Mouse (Mus musculus) mesoderm, embryonic 11.5 days (tissue): ENCODE results near the gene Sync.
A peak's percentile ranks its signal among the peaks of the same experiment; 100 is the strongest.

Experiments used
- DNase-seq: peaks from one replicate; pipeline ENCODE4 v3.0.0-alpha.2; 2012; ENCODE audit warnings: low read depth, low spot score

The Sync gene

GRCm38 (mm10) chr4:129304306-129304705 lies 16.9 kb downstream of the Sync start:
- no peak for DNase-seq

- no peak for DNase-seq
Observed at GRCm38 (mm10) chr4:129307936-129308335, 20.5 kb downstream of the Sync start.

- DNase-seq = no peak
Observed at GRCm38 (mm10) chr4:129313886-129314285, 26.5 kb downstream of the Sync start.

DNA sequence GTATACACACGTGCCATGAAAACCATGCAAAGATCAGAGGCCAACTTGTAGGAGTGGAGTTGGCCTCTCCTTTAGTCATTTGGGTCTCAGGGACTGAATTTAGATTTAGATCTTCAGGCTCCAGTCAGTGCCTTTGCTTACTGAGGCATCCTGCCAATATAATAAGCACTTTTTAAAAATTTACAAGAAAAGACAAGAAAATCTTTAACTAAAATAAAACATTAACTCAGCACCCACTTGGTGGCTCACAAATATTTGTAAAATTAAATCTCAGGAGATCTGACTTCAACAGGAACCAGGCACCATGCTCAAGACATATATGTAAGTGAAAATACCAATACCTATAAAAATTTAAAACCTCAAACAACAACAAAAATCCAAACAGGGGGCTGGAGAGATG lies 33.5 kb downstream of the Sync start:
- no peak for DNase-seq

- DNase-seq = no peak
Observed at GRCm38 (mm10) chr4:129322042-129322441, 34.6 kb downstream of the Sync start.

DNA sequence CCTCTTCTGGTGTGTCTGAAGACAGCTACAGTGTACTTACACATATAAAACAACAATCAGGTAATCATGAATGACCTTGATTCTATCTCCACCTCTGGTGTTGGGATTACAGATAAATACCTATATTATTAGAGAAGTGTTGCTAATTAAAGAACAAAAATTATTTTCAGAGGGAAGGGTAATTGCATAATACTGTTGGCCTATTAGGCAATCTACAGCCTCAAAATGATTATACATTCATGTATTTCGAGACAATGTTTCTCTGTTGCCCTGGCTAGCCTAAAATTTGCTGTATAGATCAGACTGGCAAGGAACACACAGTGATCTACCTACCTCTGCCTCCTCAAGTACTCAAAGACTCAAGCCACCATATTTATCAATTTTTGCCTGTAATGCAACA lies 36.1 kb downstream of the Sync start:
- DNase-seq = no peak

- no peak for DNase-seq
Observed at GRCm38 (mm10) chr4:129324756-129325155, 37.3 kb downstream of the Sync start.

DNA sequence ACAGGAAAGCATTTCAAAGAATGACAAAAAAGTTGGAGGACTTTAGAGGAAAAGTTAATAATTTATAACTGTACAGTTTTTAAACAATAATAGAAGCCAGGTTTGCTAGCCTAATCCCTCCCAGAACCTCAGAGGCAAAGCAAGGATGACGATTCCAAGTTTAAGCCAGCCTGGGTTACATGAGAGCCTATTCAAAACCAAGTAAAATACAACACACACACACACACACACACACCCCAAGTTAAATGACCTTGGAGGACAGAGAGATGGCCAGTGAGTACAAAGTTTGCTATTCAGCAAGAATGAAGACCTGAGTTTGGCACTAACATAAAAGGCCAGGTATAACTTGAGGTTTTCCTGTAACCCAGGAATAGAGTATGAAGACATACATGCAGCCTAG lies 38.8 kb downstream of the Sync start:
- no peak for DNase-seq

DNA sequence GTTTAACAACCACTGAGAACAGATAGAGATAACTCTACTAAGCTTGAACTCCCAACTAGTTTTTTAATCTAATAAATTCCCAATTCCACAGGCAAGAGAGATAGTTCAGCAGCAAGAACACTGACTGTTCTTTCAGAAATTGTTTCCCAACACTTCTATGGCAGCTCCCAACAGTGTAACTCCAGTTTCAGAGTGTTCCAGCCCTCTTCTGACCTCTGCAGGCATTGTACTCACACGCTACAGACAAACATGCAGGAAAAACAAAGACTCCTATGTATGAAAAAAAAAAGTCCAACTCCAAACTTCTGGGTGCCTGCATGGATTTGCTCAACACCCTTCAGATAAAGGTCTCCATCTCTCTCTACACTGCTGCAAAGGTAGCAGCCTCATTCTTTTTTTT lies 45.4 kb downstream of the Sync start:
- DNase-seq = no peak

DNA sequence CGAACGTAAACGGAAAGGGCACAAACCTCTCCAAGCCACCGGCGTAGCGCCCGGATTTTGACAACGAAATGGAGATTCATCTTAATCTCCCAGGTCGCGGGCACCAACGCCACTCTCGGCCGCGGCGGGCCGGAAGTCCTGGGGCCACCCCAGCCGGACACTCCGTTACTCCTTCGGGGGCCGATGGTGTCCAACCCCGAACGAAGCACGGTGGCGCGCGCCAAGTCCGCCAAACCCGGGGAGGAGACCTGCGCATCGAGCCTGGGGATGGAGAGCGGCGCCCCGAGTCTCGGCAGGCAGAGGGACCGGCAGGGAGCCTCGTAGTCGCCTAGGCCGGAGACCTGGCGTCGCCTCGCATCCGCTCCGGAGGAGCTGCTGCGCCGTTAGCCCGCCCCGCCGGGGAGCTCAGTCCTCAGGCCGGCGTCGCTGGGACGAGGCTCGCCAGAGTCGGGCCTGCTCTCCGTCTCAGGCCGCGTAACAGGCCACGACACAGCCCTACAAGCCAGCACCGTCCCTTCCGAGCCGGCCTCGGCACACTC lies 47.3 kb downstream of the Sync start:
- DNase-seq = no peak

DNA sequence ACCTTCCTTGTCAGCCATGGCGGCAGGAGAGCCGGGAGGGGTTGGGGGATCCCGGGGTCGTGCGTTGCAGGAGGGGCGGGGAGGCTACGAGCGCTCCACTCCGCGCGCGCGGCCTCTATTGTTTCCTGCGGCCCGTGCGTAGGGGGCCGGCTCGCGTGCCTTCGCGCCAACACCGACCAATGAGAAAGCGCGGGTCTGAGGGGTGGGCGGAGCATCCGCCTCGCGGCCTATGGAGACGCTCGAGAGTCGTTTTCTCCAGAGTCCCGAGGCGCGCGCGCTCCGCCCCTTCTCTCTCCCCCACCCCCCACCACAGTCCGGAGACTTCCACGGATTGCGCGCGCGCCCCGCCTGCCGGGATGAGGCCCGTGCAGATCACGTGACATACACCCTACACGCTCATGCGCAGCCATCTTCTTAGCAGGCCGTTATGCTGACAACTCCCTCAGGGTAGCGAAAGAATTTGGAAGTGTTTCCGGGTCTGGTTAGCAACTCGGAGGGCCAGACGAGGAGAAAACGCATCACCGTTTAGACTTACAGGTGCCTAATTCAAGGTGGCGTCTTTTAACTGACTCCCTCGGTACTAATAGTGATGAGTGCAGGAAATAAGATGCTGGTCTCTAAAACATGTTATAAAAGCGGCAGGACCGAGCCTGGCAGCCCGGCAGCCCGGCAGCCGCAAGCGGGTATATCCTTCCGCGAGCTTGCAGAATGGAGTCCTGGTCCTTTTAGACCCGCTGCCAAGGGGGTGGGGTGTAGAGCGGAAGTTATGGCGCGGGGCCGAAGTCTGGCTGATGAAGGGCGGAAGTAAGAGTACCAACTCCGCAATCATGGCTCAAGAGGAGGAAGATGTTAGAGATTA lies 48.0 kb downstream of the Sync start, which contains the start of the genes Rbbp4 and Zbtb8os:
Gene Rbbp4 (minus strand): TSS at position 155 of the 859 bp plus-strand sequence.
Gene Zbtb8os (plus strand): TSS at position 480 of the 859 bp plus-strand sequence.
- DNase-seq = peak; percentile 99

DNA sequence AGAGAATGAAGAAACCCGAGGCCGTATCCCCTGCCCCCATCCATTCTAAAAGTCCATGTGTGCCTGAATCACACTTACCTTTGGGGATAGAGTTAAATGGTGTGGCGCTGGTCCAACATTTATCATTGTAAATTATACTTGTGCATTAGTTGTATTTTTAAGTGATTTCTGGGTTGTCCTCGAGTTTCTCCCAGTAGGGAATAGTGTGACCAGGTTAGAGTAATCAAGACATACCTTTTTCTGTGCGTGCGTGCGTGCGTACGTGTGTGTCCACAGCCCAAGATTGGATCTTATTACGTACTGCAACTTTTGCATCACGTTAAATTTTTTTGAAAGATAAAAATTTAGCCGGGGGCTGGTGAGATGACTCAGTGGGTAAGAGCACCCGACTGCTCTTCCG lies 48.9 kb downstream of the Sync start:
- no peak for DNase-seq

DNA sequence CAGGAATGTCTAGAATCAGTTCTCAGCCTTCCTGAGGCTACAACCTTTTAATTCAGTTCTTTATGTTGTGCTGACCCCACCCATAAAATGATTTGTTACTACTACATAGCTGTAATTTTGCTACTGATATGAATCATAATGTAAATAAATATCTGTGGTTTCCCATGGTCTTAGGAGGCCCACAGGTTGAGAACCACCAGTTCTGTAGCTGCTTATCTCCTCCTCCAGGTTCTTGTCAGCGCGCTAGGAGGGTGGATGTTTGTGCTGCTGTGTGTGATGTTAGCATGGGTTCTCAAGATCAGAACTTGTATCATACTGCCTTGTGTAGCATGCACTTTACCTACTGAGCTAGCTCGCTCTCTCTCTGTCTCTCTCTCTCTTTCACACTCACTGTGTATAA lies 52.3 kb downstream of the Sync start:
- DNase-seq = no peak

DNA sequence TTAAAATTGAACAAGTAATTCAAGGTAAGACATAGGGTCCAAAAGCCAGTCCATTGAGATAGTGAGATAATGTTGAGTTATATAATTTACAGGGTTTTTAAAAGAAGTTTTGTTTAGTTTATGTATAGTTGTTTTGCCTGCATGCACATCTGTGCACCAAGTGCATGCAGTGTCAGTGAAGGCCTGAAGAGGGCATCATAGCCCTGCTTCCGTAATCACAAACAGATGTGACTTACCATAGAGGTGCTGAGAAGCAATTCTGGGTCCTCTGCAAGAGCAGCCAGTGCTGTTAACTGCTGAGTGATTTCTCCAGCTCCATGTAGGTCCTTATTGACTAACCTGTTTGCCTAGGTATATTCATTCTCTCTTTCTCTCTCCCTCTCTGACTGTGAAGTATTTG lies 54.5 kb downstream of the Sync start:
- no peak for DNase-seq

DNA sequence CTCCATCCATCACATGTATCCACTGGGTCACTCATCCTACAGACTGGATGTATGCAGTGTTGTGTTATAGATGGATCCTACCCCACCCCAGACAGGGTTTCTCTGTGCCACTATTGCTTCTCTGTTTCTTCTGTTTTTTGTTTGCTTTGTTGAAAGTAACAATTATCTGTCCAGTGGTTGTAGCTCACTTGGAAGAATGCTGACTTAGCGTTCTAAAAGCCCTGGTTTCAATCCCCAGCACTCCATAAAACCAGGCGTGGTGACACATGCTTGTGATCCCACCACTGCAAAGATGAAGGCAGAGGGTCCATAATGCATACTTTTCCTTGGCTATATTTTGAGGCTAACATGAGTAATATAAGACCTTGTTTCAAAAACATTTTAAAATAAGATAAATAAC lies 55.3 kb downstream of the Sync start:
- DNase-seq = no peak

- no peak for DNase-seq
Observed at GRCm38 (mm10) chr4:129346481-129347154, 59.2 kb downstream of the Sync start.

GRCm38 (mm10) chr4:129350644-129351043 lies 63.2 kb downstream of the Sync start:
- DNase-seq = peak; percentile 89

DNA sequence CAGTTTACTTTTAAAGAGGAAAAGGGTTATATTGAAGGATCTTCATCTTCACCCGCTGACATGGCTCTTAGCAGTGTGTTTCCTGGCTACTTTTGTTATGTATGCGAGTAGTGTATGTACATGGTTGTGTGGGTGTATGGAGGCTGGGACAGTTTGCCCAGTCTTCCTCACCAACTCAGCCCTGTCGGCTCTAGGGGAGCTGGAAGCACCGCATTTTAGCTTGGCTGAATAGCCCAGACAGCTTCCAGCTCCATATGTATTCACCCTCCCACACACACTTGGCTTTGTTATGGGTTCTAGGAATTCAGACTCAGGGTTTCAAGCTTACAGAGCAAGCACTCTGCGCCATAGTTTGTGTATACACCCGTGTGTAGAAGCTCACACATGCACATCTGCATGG lies 63.7 kb downstream of the Sync start:
- DNase-seq = no peak

DNA sequence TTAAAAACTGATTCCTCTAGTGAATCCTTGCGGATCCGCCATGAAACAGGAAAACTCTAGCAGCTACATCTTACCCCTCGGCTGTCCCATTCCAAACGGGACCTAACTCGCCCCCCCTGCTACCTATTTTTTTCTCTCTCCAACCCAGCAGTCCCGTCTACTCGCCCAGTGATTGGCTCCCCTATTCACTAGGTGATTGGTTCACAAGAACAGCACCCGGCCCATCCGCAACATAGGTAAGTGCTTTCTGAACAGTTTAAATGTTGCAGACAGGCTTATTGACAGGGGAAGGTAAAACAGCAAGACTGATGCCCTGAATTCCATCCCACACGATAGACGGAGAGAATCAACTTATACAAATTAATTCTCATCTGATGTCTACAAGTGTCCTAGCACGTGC lies 65.8 kb downstream of the Sync start:
- DNase-seq = no peak

- no peak for DNase-seq
Observed at GRCm38 (mm10) chr4:129354236-129354635, 66.8 kb downstream of the Sync start.

GRCm38 (mm10) chr4:129357613-129358163 lies 70.3 kb downstream of the Sync start:
- DNase-seq = no peak
